Mouse (Mus musculus) intestine, embryonic 14.5 days (tissue): ENCODE results near the gene Agr3. TPM values are rescaled to one million over a fixed set of nuclear protein-coding genes. Genes with fewer than 3 reads are reported as not detected.

Experiments used
- ATAC-seq: fragments of 200-750 bp; cut with Nextera tagmentation; replicated peaks from 2 replicates; pipeline ENCODE4 v1.8.0; 2017; ENCODE audit warnings: low read depth, moderate number of reproducible peaks, moderate TSS enrichment, moderate library complexity; ENCODE audit not compliant: low FRiP score, low TSS enrichment
- DNase-seq: peaks from one replicate; pipeline ENCODE4 v3.0.0-alpha.2; 2018; ENCODE audit warnings: low spot score
- H3K27ac ChIP-seq: fragments of 300-500 bp; sonication (generic); 2 replicates; pipeline ENCODE4 v1.5.1; 2014; ENCODE audit warnings: low read depth, mild to moderate bottlenecking, control low read depth
- H3K27me3 ChIP-seq: fragments of 300-500 bp; sonication (generic); replicated peaks from 2 replicates; pipeline ENCODE4 v1.6.1; 2014; ENCODE audit warnings: low read length, control low read depth; ENCODE audit not compliant: control insufficient read depth, insufficient read depth
- H3K36me3 ChIP-seq: fragments of 300-500 bp; sonication (generic); 2 replicates; pipeline ENCODE4 v1.6.1; 2014; ENCODE audit warnings: low read length, control low read depth; ENCODE audit not compliant: control insufficient read depth, insufficient read depth
- H3K4me1 ChIP-seq: fragments of 300-500 bp; sonication (generic); replicated peaks from 2 replicates; pipeline ENCODE4 v1.6.1; 2014; ENCODE audit warnings: low read length, control low read depth, mixed read lengths; ENCODE audit not compliant: control insufficient read depth, insufficient read depth
- H3K4me2 ChIP-seq: fragments of 300-500 bp; sonication (generic); 2 replicates; pipeline ENCODE4 v1.6.1; 2014; ENCODE audit warnings: low read length
- H3K4me3 ChIP-seq: fragments of 300-500 bp; sonication (generic); 2 replicates; pipeline ENCODE4 v1.5.1; 2014; ENCODE audit warnings: low read depth, low read length, control low read depth, mixed read lengths
- H3K9ac ChIP-seq: fragments of 300-500 bp; sonication (generic); 2 replicates; pipeline ENCODE4 v1.6.1; 2014; ENCODE audit warnings: mild to moderate bottlenecking, low read length
- H3K9me3 ChIP-seq: fragments of 300-500 bp; sonication (generic); 2 replicates; pipeline ENCODE4 v1.6.1; 2016; ENCODE audit warnings: low read length, control low read depth; ENCODE audit not compliant: control insufficient read depth
- WGBS: fragments of 180-500 bp; shearing (Covaris S2); extraction: QIAGEN DNeasy Blood & Tissue Kit; methylation state at CpG from one replicate; pipeline ENCODE4 v1.1.7; 2014; 5-methylcytosine and 5-hydroxymethylcytosine counted together
- polyA plus RNA-seq: library from polyadenylated mRNA; unstranded; fragments of >200 nt; fragmentation: Nextera tagmentation; extraction: Ambion mirVana; gene quantifications from 2 replicates; pipeline ENCODE4 v1.2.1, GENCODE M21; 2014

Gene Agr3
- not detected in 2 replicates for polyA plus RNA-seq

- Histone ChIP-seq H3K4me3 (no peak within 1 kb of the TSS), H3K9ac (no peak within 1 kb of the TSS), H3K4me1 (no peaks in the 10 kb centered on the region), H3K27me3 (no peaks in the 10 kb centered on the region), H3K4me2 (no peak within 1 kb of the TSS), H3K27ac (no peak within 1 kb of the TSS), H3K36me3 (no peaks in the 10 kb centered on the region), H3K9me3 (no peaks in the 10 kb centered on the region)
- DNase-seq: no peak
- no peak for ATAC-seq
- 88% methylated on average over 9 of the region's 9 CpGs for WGBS
Measured at GRCm38 (mm10) chr12:35925402-35925801, at the start of gene Agr3. TSS of gene Agr3 (plus strand) at chr12:35925620.

GRCm38 (mm10) chr12:35884892-35885558, 40.4 kb upstream of the Agr3 start:
- H3K4me1 ChIP-seq: no peaks in the 10 kb centered on the region
- H3K9ac ChIP-seq: no peak overlapping the region
- ATAC-seq: no peak
- H3K4me3 ChIP-seq: no peak overlapping the region
- H3K27me3 ChIP-seq: no peaks in the 10 kb centered on the region
- no peak overlapping the region for H3K4me2 ChIP-seq
- WGBS: 50% methylated on average over 9 of the region's 9 CpGs
- H3K9me3 ChIP-seq: no peaks in the 10 kb centered on the region
- no peak overlapping the region for H3K27ac ChIP-seq
- no peaks in the 10 kb centered on the region for H3K36me3 ChIP-seq
- DNase-seq: no peak

GRCm38 (mm10) chr12:35889383-35889782, 36.0 kb upstream of the Agr3 start:
- no peaks in the 10 kb centered on the region for H3K27me3 ChIP-seq
- H3K4me2 ChIP-seq: no peak overlapping the region
- H3K9ac ChIP-seq: no peak overlapping the region
- no peaks in the 10 kb centered on the region for H3K4me1 ChIP-seq
- H3K36me3 ChIP-seq: no peaks in the 10 kb centered on the region
- H3K9me3 ChIP-seq: no peaks in the 10 kb centered on the region
- DNase-seq (no peak), ATAC-seq (no peak)
- no peak overlapping the region for H3K4me3 ChIP-seq
- 58% methylated on average over 2 of the region's 2 CpGs for WGBS
- H3K27ac ChIP-seq: no peak overlapping the region

- Histone ChIP-seq H3K4me2 (no peak overlapping the region), H3K4me3 (no peak overlapping the region), H3K9ac (no peak overlapping the region), H3K4me1 (no peaks in the 10 kb centered on the region), H3K27ac (no peak overlapping the region), H3K36me3 (no peaks in the 10 kb centered on the region), H3K27me3 (no peaks in the 10 kb centered on the region), H3K9me3 (no peaks in the 10 kb centered on the region)
- ATAC-seq: no peak
- 82% methylated on average over 2 of the region's 2 CpGs for WGBS
- DNase-seq: no peak
Measured at GRCm38 (mm10) chr12:35890756-35891155, 34.7 kb upstream of the Agr3 start.

GRCm38 (mm10) chr12:35894304-35894900, 31.0 kb upstream of the Agr3 start:
- DNase-seq (no peak), ATAC-seq (no peak)
- no peak overlapping the region for H3K4me3 ChIP-seq
- no peaks in the 10 kb centered on the region for H3K36me3 ChIP-seq
- no peaks in the 10 kb centered on the region for H3K9me3 ChIP-seq
- WGBS: 31% methylated on average over 6 of the region's 6 CpGs
- H3K4me2 ChIP-seq: no peak overlapping the region
- H3K9ac ChIP-seq: no peak overlapping the region
- H3K27ac ChIP-seq: no peak overlapping the region
- H3K4me1 ChIP-seq: no peaks in the 10 kb centered on the region
- H3K27me3 ChIP-seq: no peaks in the 10 kb centered on the region

GRCm38 (mm10) chr12:35895875-35896763, 29.3 kb upstream of the Agr3 start:
- H3K4me2 ChIP-seq: peak overlapping the region; percentile 56
- ATAC-seq: no peak
- H3K9ac ChIP-seq: peak overlapping the region; percentile 30; the same call in 1 of the 2 replicates
- 30% methylated on average over 20 of the region's 20 CpGs for WGBS
- H3K4me3 ChIP-seq: peak overlapping the region; percentile 22
- no peaks in the 10 kb centered on the region for H3K36me3 ChIP-seq
- H3K9me3 ChIP-seq: no peaks in the 10 kb centered on the region
- no peaks in the 10 kb centered on the region for H3K4me1 ChIP-seq
- H3K27me3 ChIP-seq: no peaks in the 10 kb centered on the region
- H3K27ac ChIP-seq: no peak overlapping the region
- peak; percentile 80 for DNase-seq

- peak overlapping the region; percentile 22 for H3K4me3 ChIP-seq
- no peak overlapping the region for H3K27ac ChIP-seq
- DNase-seq: no peak
- peak overlapping the region; percentile 56 for H3K4me2 ChIP-seq
- no peaks in the 10 kb centered on the region for H3K4me1 ChIP-seq
- H3K27me3 ChIP-seq: no peaks in the 10 kb centered on the region
- H3K36me3 ChIP-seq: no peaks in the 10 kb centered on the region
- no peaks in the 10 kb centered on the region for H3K9me3 ChIP-seq
- no peak for ATAC-seq
- 44% methylated on average over 4 of the region's 4 CpGs for WGBS
- H3K9ac ChIP-seq: peak overlapping the region; percentile 30; the same call in 1 of the 2 replicates
Measured at GRCm38 (mm10) chr12:35896764-35897282, 28.6 kb upstream of the Agr3 start.

- DNase-seq (no peak), ATAC-seq (no peak)
- Histone ChIP-seq H3K36me3 (no peaks in the 10 kb centered on the region), H3K4me3 (no peak overlapping the region), H3K9me3 (no peaks in the 10 kb centered on the region), H3K4me1 (no peaks in the 10 kb centered on the region), H3K4me2 (no peak overlapping the region), H3K9ac (no peak overlapping the region), H3K27ac (no peak overlapping the region), H3K27me3 (no peaks in the 10 kb centered on the region)
- WGBS: 83% methylated on average over 1 of the region's 1 CpGs
Measured at GRCm38 (mm10) chr12:35910632-35911031, 14.8 kb upstream of the Agr3 start.
